Mouse (Mus musculus) monocyte, adult 2 months (primary cell): Measurements from ENCODE around the gene Rgs6.

Experiments
- DNase-seq, 2 experiments: peaks; one replicate each; pipeline ENCODE4 v3.0.0; 2022; ENCODE audit warnings: low spot score in 2 of 2, low read depth in 1 of 2

Gene Rgs6

DNA sequence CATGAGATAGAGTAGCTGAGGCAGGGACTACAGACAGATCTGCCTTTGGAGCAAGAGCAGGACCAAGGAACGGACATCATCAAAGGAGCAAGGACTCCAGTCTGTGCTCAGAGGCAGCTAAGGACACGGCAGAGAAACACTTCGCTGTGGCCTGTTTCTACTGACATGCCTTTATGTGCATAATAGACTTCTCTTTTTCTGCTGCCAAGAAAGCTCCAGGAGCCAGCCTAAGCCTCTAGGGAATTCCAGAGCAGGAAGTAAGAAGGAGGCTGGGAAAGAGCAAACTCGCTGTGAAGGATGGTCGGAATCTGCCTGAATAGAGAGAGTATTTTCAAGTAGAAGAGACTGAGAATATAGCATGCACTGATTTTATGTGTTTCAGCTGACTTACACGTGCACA, 253.5 kb downstream of the Rgs6 start:
- DNase-seq: no peak

DNA sequence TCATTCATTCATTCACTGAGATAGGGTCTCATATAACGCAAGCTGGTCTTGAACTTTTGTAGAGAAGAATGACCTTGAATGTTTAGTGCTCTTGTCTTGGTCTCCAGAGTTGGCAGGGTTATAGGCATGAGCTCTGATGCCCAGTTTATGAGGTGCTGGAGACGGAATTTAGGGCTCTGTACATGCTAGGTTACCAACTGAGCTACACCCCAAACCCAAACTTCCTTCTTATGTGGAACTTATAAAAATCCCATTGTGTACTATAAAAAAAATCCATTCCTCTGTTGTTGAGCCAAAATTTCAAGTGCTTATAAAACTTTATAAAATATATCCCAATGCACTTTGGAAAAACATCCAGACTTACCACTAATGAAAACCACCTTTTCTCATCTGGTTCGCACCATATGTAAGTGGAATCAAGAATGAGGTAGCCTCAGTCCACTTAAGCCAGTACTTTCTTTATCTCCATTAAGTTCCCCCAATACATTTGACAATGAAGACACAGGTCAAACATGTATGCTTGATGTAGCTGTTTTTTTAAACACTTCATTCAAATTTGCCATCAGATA, 260.3 kb downstream of the Rgs6 start:
- DNase-seq: no peak

DNA sequence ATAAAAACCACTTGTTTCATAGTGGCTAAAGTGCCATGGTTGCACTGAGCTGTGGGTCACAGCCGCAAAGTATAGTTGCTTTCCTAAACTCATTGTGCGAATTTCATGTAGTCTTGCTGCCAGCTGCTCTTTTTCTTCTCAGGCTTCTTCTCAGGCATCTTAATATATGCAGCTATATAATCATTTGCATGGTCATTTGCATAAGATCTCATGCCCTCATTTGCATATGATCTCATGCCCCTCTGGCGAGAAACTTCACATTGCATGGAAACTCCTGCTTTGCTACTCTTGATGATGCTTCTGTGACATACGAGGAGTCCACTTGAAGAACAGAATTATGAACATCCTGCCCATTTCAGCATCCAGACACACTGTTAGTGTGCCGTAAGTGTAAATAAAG, 266.8 kb downstream of the Rgs6 start:
- no peak for DNase-seq

DNA sequence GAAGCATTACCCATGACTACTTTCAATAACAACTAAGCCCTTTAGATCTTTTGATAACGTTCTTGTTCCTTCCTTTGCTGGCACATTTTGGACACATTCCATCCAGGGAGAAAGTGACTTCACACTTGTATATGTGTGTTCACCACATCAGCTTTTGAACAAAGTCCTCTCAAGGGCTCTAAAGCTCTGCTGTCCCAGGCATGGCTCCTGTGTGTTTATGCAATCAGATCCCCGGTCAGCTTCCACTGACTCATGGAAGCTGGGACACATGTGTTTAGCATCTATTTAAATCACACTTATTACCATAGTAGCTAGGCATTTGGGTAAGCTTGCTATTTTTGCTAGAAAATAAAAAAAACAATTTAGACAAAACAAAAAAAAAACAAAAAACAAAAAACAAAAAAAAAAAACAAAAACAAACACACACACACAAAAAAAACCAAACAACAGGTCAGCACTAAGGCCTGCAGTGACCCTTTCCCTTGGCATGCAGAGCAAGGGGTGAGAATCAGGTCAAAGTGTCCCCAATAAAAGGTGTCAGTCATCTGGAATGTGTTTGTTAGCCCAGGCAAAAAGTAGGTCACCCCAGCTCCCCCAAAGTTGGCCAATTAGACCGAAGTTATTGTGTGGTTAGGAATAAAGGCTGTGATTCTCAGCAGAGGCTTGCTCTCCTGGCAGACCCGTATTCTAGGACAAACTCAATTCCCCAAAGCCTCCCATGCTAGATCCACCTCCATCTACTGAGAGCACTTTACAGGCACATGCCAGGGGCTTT, 267.4 kb downstream of the Rgs6 start:
- no peak for DNase-seq

DNA sequence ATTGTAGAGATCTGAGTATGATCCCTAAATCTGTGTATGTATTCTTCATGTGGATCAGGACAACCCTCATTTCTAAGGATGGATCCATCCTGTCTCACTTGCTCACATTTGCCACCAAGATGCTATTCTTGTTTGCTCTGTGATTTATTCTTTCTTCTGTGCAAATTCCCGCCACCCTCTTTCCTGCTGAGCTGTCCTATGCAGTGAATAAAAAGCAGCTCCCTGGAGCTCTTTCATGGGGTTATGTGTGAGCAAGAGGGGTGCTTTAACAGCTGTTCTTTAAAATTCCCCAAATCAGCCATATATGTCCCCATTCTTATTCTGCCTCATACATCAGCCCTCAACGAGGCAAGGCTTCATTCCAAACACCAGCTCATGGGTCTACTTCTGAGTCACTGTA, 277.6 kb downstream of the Rgs6 start:
- DNase-seq: no peak

DNA sequence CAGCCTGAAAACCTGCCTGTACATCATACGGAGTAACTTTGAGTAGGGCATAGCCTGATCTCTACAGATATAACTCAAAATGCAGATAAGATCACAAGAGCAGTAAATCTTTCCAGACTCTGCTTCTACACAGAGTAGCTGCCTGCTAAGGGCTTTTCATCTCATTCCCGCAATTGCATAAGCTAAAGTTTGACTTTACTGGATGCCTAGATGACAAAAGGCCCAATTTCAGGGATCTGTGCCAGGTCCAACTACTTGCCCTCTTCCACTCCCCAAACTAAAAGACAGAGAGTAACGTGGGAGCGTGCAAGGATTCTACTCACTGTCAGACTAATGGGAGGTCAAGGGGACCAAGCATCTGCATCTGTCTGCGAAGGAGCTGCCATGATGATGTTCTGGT, 292.6 kb downstream of the Rgs6 start:
- DNase-seq: no peak

DNA sequence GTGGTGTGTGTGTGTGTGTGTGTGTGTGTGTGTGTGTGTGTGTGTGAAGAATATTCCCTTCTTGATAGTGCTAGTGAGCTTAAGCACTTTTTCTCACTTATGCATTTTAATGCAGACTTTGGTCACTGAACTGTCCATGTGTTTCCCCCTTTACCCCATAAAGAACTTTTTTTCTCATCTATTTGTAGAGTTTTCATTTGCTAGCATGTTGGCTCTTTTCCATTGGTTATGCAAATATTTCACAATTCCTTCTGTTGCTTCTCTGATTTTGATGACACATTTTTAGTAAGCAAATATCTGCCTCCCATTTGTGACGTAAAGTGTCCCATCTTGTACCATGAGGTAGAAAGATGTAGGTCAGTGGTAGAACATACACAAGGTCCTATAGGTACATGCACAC, 295.0 kb downstream of the Rgs6 start:
- no peak for DNase-seq

DNA sequence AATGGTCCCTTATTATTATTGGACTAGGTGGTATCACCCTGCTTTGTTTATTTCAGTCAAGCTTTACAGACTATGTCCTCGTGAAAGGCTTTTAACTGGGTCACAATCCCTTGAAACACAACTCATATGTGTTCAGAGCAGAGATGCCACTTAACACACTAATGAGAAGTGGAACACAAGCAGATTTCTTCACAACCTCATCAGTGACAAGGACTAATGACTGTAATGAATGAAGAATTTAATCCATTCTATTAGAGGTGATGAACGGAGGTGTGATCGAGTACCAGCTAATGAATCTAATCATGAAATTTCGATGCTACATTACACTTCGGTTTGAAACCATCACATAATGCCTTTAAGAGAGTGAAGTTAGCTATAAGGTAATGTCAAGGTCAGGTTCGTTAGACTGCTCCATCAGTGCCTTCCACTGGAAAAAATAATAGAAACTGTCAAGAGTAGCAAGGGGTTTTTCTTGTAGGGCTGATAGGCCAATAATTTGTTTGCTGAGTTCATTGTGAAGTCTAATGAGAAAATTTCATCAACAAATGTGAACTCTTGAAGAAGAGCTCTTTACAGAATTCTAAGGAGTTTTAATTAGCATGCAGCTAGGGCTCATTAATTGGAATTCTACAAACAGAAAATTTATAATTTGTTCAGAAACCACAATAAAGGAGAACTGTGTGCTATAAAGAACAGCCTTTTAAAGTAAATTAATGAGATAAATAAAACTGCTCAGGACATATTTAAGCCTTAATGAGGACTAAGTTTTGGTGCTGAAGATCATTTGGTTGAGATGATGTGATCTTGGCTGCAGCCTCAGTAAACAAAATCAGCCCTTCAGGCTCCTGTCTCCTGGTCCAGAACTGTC, 307.1 kb downstream of the Rgs6 start:
- no peak for DNase-seq

DNA sequence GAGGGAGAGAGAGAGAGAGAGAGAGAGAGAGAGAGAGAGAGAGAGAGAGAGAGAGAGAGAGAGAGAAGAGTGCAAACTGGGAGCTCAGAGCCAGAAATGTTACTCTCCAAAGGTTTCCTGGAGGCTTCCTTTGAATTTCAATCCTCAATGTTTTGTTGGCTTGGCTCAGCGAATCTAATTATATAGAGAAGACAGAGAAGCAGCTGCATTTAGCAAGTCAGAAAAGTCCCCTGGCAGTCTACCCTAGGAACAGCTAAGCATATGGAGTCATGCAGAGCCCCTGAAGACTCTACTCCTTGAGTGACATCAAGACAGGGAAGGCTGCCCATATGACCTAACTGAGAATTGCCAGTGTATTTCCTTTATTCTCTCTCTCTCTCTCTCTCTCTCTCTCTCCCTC, 317.7 kb downstream of the Rgs6 start:
- DNase-seq: no peak

DNA sequence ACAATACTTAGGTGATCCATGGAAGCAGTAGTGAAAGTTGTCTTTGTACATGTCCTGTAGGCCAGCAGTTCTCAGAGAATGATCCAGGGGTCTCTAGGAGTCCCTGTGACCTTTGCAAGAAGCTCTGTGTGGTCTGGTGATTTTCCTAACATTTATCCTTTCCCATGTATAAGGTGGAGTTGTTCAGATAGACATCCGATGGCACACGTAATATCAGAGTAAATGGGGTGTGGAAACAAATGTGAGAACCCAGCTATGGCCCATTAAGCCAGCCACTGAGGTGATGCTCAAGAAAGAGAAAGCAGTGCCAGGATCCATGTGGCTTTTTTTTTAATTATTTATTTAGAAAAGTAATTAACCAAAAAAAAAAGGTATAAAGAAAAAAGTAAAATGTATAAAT, 322.8 kb downstream of the Rgs6 start:
- DNase-seq: no peak

DNA sequence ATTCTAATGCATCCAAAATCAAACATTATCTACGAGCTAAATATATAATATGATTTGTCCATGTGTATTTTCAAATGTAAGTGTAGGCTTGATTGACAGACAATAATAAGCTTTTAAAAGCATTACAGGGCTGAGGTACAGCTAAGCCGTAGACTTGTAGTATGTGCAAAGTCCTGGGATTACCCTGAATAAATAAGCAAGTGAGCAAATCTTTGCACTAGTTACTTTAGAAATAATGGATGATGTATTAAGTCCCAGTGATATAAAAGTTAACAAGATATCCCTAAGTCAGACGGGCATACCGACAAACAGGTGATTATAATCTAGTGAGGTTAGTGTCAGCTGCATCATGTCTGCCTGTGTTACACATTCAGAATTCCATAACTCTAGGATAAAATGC, 326.0 kb downstream of the Rgs6 start:
- no peak for DNase-seq

DNA sequence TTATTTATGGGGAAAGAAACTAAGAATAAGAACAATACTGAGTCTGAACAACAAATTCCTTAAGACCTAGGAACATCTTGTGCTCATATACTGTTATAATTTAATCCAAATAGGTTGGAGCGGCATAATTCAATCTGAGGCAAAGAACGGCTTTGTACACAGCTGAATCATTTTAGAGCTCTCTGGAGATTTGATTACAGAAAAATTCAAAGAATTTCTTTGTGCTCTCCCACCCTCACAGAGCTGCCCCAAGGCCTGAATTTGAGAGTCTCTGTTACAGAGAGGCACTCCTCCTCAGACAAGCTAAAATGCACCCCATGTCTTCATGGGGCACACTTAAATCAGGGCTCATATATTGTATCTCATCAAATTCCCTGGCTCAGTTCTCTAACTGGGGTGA, 332.1 kb downstream of the Rgs6 start:
- no peak for DNase-seq

DNA sequence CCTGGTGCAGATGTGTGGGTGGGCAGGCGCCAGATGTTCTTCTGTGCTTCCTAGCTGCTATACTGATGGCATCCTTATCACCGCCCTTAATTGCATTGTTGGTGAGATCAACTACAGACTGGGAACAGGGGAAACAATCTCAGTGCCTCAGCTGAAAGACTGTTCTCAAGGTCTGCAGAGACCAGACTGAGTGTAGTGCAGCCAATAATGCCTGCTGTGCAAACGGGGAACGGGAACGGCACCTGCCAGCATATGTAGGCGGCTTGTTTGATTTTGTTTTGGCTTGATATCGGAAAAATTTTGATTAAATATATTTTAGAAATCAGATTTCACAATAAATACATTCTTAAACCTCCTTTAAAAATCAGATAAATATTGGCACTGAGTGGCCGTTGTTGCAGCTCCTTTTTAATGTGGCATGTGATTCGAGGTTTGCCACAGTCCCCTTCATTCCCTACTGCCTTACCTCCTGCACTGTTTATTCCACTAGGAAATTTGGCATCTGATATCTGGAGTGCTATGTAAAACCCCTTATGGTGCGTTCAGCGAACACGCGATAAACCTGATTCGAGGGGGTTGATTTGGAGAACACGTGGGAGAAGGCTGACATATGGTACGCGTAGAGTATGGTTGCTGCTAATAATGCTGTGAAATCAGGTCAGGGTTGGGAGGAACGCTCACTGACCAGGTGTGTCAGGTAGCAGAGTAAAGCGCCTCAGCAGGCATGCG, 333.4 kb downstream of the Rgs6 start:
- no peak for DNase-seq

DNA sequence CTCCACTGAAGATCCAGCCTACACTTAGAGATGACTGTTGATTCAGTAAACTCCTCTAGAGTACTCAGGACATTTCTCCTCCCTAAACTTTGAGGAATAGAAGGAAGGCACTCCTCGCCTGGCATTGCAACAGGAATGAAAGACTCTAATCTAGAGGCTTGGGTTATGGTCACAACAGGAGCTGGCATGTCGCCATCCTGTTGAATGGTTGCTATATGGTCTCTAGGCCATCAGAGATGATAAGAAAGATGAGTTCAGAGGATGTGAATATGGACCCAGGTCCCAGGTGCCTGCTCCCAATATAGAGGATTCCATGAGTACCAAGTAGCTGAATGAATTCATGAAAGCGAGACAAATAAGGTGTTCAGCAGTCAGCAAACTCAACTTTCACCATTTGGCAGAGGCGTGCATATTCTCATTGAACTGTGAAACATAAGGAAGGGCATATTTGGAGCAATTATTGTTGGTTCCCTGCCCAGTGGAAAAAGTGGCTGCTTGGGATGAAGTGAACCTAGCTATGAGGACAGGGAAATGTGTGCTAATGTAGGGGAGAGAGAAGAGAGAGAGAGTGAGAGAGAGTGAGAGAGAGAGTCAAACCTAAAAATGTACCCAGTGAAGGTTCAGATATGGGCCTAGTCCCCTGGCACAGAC, 334.9 kb downstream of the Rgs6 start:
- no peak for DNase-seq

DNA sequence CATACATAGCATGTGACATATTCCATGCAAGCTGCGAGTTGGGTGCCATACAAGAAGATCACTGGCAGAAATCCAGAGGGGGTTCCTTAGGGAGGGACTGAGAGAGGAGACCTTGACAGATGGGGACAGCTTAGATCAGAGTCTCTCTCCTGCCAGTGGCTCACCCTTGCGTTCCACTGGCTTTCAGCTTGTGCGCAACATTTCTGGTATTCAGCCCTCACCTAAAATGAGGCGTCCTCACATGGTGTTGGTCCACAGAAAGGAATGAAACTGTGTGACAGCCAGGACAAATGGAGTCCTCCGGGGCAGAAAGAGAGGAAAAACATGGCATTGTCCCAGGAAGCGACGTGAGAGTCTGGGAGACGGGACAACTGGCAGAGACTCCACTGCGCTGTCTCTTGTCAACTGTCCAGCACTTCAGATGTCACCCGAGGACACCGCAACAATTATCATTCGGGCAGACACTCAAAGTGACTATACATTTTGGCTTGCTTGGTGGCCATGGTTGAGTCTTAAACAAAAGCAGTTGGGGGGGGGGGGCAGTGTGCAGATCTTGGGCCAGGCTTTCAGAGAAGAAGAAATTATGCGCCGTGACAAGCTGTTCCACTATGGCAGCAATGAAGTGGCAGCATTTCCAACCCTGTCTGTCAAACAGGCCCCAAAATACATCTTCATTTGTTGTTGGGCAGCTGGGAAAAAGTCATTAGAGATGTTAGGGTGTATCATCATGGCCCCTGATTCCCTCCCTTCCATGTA, 344.8 kb downstream of the Rgs6 start:
- DNase-seq: no peak

DNA sequence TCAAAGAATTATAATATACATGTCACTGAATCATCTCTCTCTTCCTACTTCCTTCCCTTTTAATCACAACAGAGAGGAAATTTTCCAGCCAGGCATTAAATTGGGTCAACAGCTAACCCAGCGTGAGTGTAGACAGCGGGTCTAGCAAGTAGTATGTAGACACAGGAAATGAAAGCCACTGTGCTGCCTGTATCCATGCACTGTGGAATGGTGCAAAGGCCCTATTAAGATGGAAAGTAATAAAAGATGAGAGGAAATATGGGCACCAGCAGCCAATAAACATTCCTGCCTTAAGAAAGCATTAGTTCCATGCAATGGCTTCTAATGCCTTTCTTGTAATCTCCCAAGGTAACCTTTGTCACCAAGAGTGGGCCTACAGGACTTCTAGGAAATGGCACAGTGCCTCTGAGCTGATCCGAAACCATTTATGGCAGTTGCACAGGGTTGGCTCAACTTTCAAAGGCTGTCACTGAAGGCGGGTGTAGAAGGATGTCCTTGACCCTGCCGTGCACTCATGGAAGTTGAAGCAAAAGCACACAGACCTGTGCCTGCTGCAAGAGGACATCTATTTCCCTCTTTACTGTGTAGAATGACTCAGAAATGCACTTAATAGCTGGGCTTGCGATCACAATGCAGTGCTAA, 347.1 kb downstream of the Rgs6 start:
- no peak for DNase-seq

DNA sequence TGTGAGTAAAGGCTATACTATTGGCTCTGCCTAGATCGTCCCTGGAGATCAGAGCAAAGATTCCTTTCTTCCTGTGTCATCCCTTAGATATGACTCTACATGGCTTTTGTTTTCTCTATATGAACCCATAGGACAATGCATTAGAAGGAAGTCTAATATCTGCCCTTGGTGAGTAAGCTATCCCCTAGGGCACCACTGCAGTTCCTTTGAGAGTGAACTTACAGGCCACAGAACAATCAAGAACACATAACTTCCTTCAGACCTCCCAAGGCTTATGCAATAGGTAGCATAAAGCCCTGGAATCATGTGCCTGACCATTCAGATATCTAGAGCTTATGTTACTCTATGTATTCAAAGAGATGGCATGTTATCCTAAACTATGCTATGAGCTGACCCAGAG, 347.7 kb downstream of the Rgs6 start:
- DNase-seq: no peak

DNA sequence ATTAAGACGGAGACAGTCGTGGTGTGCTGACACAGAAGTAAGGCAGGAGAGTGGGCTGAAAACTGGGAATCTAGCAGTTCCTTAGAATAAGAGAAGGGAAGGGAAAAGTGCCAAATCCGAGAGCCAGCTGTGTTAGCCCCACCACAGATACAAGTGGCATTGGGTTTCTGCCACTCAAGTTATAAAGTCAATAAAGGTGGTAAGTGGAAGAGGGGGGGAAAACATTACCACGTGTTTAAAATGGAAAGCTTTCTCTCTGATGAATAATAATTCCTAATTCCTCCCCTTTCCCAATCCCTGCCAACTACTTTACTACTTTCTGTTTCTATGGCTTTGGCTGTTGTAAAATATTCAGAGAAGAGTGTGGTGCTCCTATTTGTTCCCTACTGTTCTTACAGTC, 352.4 kb downstream of the Rgs6 start:
- no peak for DNase-seq

DNA sequence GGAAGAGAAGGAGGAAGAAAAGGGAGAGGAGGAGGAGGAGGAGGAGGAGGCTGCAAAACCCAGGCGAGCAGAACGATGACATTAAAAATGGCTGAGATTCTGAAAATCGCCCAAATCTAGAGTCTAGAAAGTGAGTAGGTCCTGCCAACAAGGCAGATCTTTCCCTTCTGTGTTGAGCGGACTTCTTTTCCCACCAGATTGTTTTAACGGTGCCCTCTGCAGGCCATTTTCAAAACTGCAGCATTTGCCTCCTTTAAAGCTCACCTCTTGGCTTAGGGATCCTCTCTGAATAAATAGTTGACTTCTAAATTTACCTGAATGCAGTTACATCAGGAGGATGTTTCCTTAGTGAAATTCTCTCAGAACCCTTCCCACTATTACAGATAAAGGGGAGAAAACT, 358.4 kb downstream of the Rgs6 start:
- no peak for DNase-seq

DNA sequence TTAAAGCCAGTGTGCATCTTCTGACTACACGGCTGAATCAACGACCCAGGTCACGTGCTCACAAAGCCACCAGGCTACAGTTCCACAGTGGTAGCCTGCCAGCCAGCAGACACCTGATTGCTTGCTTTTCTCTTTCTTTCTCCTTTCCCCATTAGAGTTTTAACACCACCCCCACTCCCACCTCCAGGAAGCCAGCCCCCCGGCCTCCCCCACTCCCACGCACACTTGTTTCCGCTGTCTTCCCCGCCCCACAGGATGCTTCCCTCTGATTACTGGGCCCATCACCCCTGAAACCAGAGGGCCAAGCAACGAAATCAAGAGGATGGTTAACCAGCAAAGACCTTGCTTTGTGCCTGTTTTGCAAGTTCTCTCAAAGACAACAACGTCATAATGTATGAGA, 373.0 kb downstream of the Rgs6 start:
- no peak for DNase-seq
